Mouse (Mus musculus): ENCODE results near the gene Arhgef25. TPM values are rescaled to one million over a fixed set of nuclear protein-coding genes. Genes with fewer than 3 reads are reported as not detected.

Arhgef25 gene
- polyA plus RNA-seq, 1 experiment from 2014 or later = 37.2 TPM

DNA sequence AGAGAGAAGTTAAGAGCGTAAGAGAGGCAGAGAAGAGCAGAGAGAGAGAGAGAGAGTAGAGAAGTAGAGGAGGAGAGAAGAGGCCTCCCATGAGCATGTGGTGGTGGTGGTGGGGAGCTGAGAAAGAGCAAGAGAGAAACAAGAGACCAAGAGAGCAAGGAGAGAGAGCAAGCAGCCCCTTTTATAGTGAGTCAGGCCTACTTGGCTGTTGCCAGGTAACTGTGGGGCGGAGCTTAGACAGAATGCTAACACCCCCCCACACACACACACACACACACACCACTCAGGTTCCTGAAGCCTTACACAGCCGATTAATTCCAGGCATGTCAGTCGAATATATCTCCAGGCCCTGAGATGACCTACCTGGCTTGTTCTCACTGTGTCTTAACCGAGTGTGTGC lies 44.6 kb downstream of the Arhgef25 start:
- Histone ChIP-seq H3K4me1 (ENCODE audit: control insufficient read depth, insufficient read depth, low read length) (no peaks in the 10 kb centered on the region), H3K27me3 (ENCODE audit: control insufficient read depth, insufficient read depth, low read length) (no peaks in the 10 kb centered on the region), H3K9ac (ENCODE audit: low read length) (no peak overlapping the region), H3K36me3 (ENCODE audit: control insufficient read depth, insufficient read depth, low read length) (no peaks in the 10 kb centered on the region), H3K4me2 (ENCODE audit: low read depth, severe bottlenecking) (no peak overlapping the region), H3K27ac (replicated peaks; ENCODE audit: low read depth, low read length) (no peak overlapping the region), H3K4me3 (ENCODE audit: low read depth, low read length) (no peak overlapping the region), H3K9me3 (ENCODE audit: control insufficient read depth, low read length) (no peaks in the 10 kb centered on the region)
- DNase-seq (ENCODE audit: low spot score) = no peak
- ATAC-seq (ENCODE audit: insufficient number of reproducible peaks, low FRiP score, low TSS enrichment, low read depth) = no peak
- 92% methylated on average over 5 of the region's 5 CpGs for WGBS

GRCm38 (mm10) chr10:127144536-127144935 lies 45.3 kb downstream of the Arhgef25 start:
- WGBS = 90% methylated on average over 7 of the region's 7 CpGs
- Histone ChIP-seq H3K4me3 (ENCODE audit: low read depth, low read length) (no peak overlapping the region), H3K9ac (ENCODE audit: low read length) (no peak overlapping the region), H3K4me1 (ENCODE audit: control insufficient read depth, insufficient read depth, low read length) (no peaks in the 10 kb centered on the region), H3K9me3 (ENCODE audit: control insufficient read depth, low read length) (no peaks in the 10 kb centered on the region), H3K36me3 (ENCODE audit: control insufficient read depth, insufficient read depth, low read length) (no peaks in the 10 kb centered on the region), H3K27ac (replicated peaks; ENCODE audit: low read depth, low read length) (no peak overlapping the region), H3K27me3 (ENCODE audit: control insufficient read depth, insufficient read depth, low read length) (no peaks in the 10 kb centered on the region), H3K4me2 (ENCODE audit: low read depth, severe bottlenecking) (no peak overlapping the region)
- no peak for DNase-seq (ENCODE audit: low spot score)
- ATAC-seq (ENCODE audit: insufficient number of reproducible peaks, low FRiP score, low TSS enrichment, low read depth) = no peak

GRCm38 (mm10) chr10:127143228-127143627 lies 46.7 kb downstream of the Arhgef25 start:
- H3K27me3 ChIP-seq (ENCODE audit: control insufficient read depth, insufficient read depth, low read length) = no peaks in the 10 kb centered on the region
- ATAC-seq (ENCODE audit: insufficient number of reproducible peaks, low FRiP score, low TSS enrichment, low read depth) (no peak), DNase-seq (ENCODE audit: low spot score) (no peak)
- no peaks in the 10 kb centered on the region for H3K4me1 ChIP-seq (ENCODE audit: control insufficient read depth, insufficient read depth, low read length)
- no peak overlapping the region for H3K9ac ChIP-seq (ENCODE audit: low read length)
- no peaks in the 10 kb centered on the region for H3K9me3 ChIP-seq (ENCODE audit: control insufficient read depth, low read length)
- no peak overlapping the region for H3K4me3 ChIP-seq (ENCODE audit: low read depth, low read length)
- WGBS = 83% methylated on average over 8 of the region's 8 CpGs
- no peak overlapping the region for H3K27ac ChIP-seq (replicated peaks; ENCODE audit: low read depth, low read length)
- H3K4me2 ChIP-seq (ENCODE audit: low read depth, severe bottlenecking) = no peak overlapping the region
- no peaks in the 10 kb centered on the region for H3K36me3 ChIP-seq (ENCODE audit: control insufficient read depth, insufficient read depth, low read length)

DNA sequence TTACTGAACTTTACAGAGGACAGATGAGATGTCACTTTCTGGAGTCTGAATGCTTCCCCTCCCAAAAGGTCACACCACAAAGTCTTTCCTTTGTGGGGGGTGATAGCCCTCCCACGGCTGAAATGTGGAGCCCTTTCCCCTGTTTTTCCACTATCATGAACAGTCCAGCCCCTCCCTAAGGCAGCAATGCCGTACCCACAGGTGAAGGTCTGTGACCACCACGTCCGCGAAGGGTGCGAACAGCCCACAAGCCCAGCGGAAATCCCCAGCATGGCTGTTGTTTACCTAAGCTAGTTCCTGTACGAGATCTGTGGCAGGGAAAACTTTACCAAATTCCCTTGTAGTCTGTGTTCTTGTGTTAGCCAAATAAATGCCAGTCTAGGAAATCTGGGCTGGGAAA lies 48.4 kb downstream of the Arhgef25 start:
- Histone ChIP-seq H3K4me2 (ENCODE audit: low read depth, severe bottlenecking) (no peak overlapping the region), H3K9ac (ENCODE audit: low read length) (no peak overlapping the region), H3K27ac (replicated peaks; ENCODE audit: low read depth, low read length) (no peak overlapping the region), H3K4me3 (ENCODE audit: low read depth, low read length) (no peak overlapping the region), H3K9me3 (ENCODE audit: control insufficient read depth, low read length) (no peaks in the 10 kb centered on the region), H3K4me1 (ENCODE audit: control insufficient read depth, insufficient read depth, low read length) (no peaks in the 10 kb centered on the region), H3K27me3 (ENCODE audit: control insufficient read depth, insufficient read depth, low read length) (no peaks in the 10 kb centered on the region), H3K36me3 (ENCODE audit: control insufficient read depth, insufficient read depth, low read length) (no peaks in the 10 kb centered on the region)
- WGBS = 73% methylated on average over 8 of the region's 8 CpGs
- DNase-seq (ENCODE audit: low spot score) (no peak), ATAC-seq (ENCODE audit: insufficient number of reproducible peaks, low FRiP score, low TSS enrichment, low read depth) (no peak)

- no peaks in the 10 kb centered on the region for H3K4me1 ChIP-seq (ENCODE audit: control insufficient read depth, insufficient read depth, low read length)
- H3K4me3 ChIP-seq (ENCODE audit: low read depth, low read length) = no peak overlapping the region
- H3K9ac ChIP-seq (ENCODE audit: low read length) = no peak overlapping the region
- 83% methylated on average over 11 of the region's 11 CpGs for WGBS
- H3K9me3 ChIP-seq (ENCODE audit: control insufficient read depth, low read length) = no peaks in the 10 kb centered on the region
- no peaks in the 10 kb centered on the region for H3K27me3 ChIP-seq (ENCODE audit: control insufficient read depth, insufficient read depth, low read length)
- ATAC-seq (ENCODE audit: insufficient number of reproducible peaks, low FRiP score, low TSS enrichment, low read depth) (no peak), DNase-seq (ENCODE audit: low spot score) (no peak)
- H3K36me3 ChIP-seq (ENCODE audit: control insufficient read depth, insufficient read depth, low read length) = no peaks in the 10 kb centered on the region
- no peak overlapping the region for H3K4me2 ChIP-seq (ENCODE audit: low read depth, severe bottlenecking)
- H3K27ac ChIP-seq (replicated peaks; ENCODE audit: low read depth, low read length) = no peak overlapping the region
Observed at GRCm38 (mm10) chr10:127140971-127141370, 48.9 kb downstream of the Arhgef25 start.

DNA sequence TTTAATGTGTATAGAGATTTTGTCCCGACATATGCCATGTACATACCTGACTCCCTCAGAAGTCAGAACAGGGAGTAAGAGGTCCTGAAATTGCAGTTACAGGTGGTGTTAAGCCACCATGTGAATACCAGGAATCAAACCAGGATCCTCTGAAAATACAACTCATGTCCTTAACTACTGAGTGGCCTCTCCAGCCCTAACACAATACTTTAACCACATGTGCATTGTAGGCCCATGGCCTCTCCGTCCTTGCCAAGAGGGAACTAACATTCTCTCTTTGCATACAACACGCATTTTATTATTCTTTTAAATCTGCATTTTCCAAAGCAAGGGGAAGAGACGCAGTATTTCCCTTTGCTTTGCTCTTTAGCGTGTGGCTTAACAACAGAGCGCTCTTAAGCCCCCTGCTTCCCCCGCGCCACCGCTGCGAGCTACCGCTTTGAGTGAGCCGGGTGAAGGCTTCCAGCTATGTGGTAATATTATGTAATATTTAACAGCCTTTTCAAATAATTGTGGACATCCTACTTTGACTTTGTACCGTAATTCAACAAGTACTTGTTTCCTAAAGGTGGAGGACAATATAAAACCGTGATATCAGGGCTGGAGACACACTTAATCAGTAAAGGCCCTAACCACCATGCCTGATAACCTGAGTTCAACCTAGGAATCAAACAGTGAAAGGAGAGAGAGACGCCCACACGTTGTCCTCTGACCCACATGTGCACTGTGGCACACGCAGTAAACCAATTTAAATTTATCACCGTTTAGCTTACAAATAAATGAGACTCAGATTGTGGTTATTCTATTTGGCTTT lies 51.3 kb downstream of the Arhgef25 start:
- no peak for ATAC-seq (ENCODE audit: insufficient number of reproducible peaks, low FRiP score, low TSS enrichment, low read depth)
- no peak overlapping the region for H3K4me3 ChIP-seq (ENCODE audit: low read depth, low read length)
- 91% methylated on average over 18 of the region's 18 CpGs for WGBS
- no peaks in the 10 kb centered on the region for H3K27me3 ChIP-seq (ENCODE audit: control insufficient read depth, insufficient read depth, low read length)
- H3K4me2 ChIP-seq (ENCODE audit: low read depth, severe bottlenecking) = no peak overlapping the region
- H3K4me1 ChIP-seq (ENCODE audit: control insufficient read depth, insufficient read depth, low read length) = no peaks in the 10 kb centered on the region
- no peaks in the 10 kb centered on the region for H3K9me3 ChIP-seq (ENCODE audit: control insufficient read depth, low read length)
- no peak overlapping the region for H3K27ac ChIP-seq (replicated peaks; ENCODE audit: low read depth, low read length)
- DNase-seq (ENCODE audit: low spot score) = no peak
- H3K9ac ChIP-seq (ENCODE audit: low read length) = no peak overlapping the region
- H3K36me3 ChIP-seq (ENCODE audit: control insufficient read depth, insufficient read depth, low read length) = no peaks in the 10 kb centered on the region

DNA sequence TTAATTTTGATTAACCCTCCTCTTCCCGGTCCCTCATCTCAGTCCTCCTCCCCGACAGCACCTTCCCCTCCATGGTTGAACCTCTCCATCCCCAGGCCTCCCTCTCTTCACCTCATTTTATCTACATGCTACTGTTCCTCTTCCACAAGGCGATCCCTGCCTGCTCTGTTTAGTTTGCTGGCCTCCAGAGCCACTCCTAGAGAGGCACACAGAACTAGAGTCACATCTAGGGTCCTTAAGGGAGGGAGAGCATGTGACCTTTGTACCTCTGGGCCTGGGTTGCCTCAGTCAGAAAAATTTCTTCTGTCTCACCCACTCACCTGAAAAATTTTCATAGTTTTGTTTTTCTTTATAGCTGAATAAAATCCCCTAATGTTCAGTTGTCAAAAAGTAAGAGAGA lies 52.0 kb downstream of the Arhgef25 start:
- no peak overlapping the region for H3K9ac ChIP-seq (ENCODE audit: low read length)
- no peaks in the 10 kb centered on the region for H3K27me3 ChIP-seq (ENCODE audit: control insufficient read depth, insufficient read depth, low read length)
- no peak overlapping the region for H3K4me3 ChIP-seq (ENCODE audit: low read depth, low read length)
- DNase-seq (ENCODE audit: low spot score) = no peak
- 81% methylated on average over 3 of the region's 3 CpGs for WGBS
- H3K9me3 ChIP-seq (ENCODE audit: control insufficient read depth, low read length) = no peaks in the 10 kb centered on the region
- no peak overlapping the region for H3K4me2 ChIP-seq (ENCODE audit: low read depth, severe bottlenecking)
- ATAC-seq (ENCODE audit: insufficient number of reproducible peaks, low FRiP score, low TSS enrichment, low read depth) = no peak
- H3K36me3 ChIP-seq (ENCODE audit: control insufficient read depth, insufficient read depth, low read length) = no peaks in the 10 kb centered on the region
- no peak overlapping the region for H3K27ac ChIP-seq (replicated peaks; ENCODE audit: low read depth, low read length)
- H3K4me1 ChIP-seq (ENCODE audit: control insufficient read depth, insufficient read depth, low read length) = no peaks in the 10 kb centered on the region

DNA sequence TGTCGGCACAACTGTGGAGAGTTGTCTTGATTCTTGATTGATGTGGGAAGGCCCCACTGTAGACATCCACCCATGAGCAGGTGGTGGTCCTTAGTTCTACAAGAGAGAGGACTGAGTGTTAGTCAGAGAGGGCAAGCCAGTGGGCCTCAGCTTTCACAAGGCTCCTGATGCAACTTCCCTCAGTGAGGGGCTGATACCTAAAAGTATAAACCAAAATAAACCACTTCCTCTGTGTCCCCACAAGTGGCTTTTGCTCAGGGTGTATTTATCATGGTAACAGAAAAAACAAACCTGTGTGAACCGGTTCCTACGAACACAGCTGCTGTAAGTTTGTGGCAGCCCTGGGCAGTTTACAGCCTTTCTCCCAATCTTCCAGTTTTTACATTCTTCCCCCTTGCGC lies 53.4 kb downstream of the Arhgef25 start:
- Histone ChIP-seq H3K4me2 (ENCODE audit: low read depth, severe bottlenecking) (no peak overlapping the region), H3K27ac (replicated peaks; ENCODE audit: low read depth, low read length) (no peak overlapping the region), H3K4me1 (ENCODE audit: control insufficient read depth, insufficient read depth, low read length) (no peaks in the 10 kb centered on the region), H3K9ac (ENCODE audit: low read length) (no peak overlapping the region), H3K36me3 (ENCODE audit: control insufficient read depth, insufficient read depth, low read length) (no peaks in the 10 kb centered on the region), H3K4me3 (ENCODE audit: low read depth, low read length) (no peak overlapping the region), H3K27me3 (ENCODE audit: control insufficient read depth, insufficient read depth, low read length) (no peaks in the 10 kb centered on the region), H3K9me3 (ENCODE audit: control insufficient read depth, low read length) (no peaks in the 10 kb centered on the region)
- 81% methylated on average over 4 of the region's 4 CpGs for WGBS
- no peak for ATAC-seq (ENCODE audit: insufficient number of reproducible peaks, low FRiP score, low TSS enrichment, low read depth)
- no peak for DNase-seq (ENCODE audit: low spot score)
